Mouse (Mus musculus): ENCODE measurements around the gene Adcy4. TPM values are rescaled to one million over a fixed set of nuclear protein-coding genes. Genes with fewer than 3 reads are reported as not detected.

The Adcy4 gene
- polyA plus RNA-seq, 1 experiment from 2014 or later = 18.0 TPM

DNA sequence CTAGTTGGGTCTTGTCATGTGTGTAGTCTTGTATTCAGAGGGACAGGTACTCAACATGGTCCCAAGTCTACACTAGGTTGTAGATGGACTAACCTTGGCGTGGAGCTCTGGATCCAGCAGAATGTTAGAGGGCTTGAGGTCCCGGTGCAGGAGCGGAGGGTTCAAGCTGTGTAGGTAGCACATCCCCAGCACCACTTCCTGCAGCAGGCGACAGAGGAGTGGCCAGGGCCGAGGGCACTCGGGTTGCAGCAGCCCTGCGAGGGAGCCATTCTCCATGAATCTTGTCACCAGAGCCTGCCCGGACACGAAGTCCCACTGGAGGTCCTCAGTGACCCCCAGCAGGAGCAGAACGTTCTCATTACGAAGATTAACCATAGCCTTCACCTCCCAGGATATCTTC lies 3.8 kb upstream of the Adcy4 start:
- WGBS = 36% methylated on average over 11 of the region's 11 CpGs
- peak overlapping the region; percentile 42 for H3K4me3 ChIP-seq
- H3K36me3 ChIP-seq = no peaks in the 10 kb centered on the region
- no peaks in the 10 kb centered on the region for H3K9me3 ChIP-seq
- H3K4me2 ChIP-seq = peak overlapping the region; percentile 77
- no peak for ATAC-seq (ENCODE audit: borderline replicate concordance, extremely low read depth, low FRiP score, low TSS enrichment)
- H3K4me1 ChIP-seq = peaks cover 13% of the 10 kb centered on the region
- no peak overlapping the region for H3K9ac ChIP-seq
- peaks cover 31% of the 10 kb centered on the region for H3K27me3 ChIP-seq
- no peak overlapping the region for H3K27ac ChIP-seq

DNA sequence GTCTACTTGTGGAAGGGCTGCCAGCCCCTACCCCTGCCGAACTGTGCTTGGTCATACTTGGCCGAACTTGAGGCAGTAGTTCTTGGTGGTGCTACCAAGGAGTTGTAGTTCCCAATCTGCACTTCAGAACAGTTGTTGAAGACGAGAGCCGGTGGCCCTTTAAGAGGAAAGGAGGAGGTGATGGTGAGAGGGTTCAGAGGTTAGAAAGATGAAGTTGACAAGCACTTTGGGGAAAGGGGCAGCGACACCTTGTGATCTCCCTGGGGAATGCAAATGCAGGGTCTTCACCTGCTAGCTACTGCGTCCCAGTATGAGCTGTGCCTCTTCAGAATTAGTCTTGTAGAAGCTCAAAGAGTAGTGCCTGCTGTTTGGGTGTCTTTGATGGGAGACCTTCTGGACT lies 1.3 kb upstream of the Adcy4 start:
- no peak overlapping the region for H3K4me2 ChIP-seq
- H3K36me3 ChIP-seq = no peaks in the 10 kb centered on the region
- no peak overlapping the region for H3K4me3 ChIP-seq
- 37% methylated on average over 6 of the region's 6 CpGs for WGBS
- H3K4me1 ChIP-seq = peaks cover 30% of the 10 kb centered on the region
- no peaks in the 10 kb centered on the region for H3K9me3 ChIP-seq
- no peak overlapping the region for H3K9ac ChIP-seq
- no peak overlapping the region for H3K27ac ChIP-seq
- H3K27me3 ChIP-seq = peaks cover 40% of the 10 kb centered on the region
- no peak for ATAC-seq (ENCODE audit: borderline replicate concordance, extremely low read depth, low FRiP score, low TSS enrichment)

DNA sequence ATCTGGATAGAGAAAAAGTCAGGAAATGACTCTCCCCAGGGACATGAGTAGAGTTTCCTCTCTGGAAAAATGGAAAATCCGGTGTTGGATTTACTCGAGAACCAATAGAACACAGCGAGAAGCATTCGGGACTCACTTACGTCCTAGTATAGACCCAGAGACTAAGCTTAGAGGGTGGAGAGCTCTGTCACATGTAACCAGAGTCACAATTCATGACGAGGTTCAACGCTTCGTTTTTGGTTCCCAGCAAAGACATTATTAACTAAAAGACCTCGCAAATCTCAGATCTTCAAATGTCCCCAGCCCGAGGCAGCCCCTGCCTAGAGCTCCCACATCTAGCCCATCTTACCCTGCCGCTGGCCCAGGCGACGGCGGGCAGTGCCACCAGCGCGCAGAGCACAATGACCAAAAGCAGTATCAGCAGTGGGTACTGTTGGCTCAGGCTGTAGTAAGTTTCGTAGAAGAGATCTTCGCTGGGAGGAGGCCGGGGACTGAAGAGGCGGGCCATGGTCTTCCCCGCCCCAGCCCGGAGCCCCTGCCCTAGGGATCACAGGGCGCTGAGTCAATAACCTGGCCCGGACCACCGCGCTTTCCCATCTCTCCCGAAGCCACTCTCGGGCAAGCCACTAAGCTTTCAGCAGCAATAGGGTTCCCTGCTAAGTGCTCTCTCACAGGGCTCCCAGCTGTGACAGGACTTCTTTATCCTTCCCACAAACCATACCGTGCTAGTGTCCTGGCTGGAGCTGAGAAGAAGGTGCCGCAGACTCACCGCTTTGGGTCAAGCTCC lies 531 bp downstream of the Adcy4 start:
- peak; percentile 68; the same call in 1 of the 2 replicates for ATAC-seq (ENCODE audit: borderline replicate concordance, extremely low read depth, low FRiP score, low TSS enrichment)
- WGBS = 1% methylated on average over 31 of the region's 31 CpGs
- H3K9me3 ChIP-seq = no peaks in the 10 kb centered on the region
- peaks cover 32% of the 10 kb centered on the region for H3K4me1 ChIP-seq
- peak overlapping the region; percentile 28 for H3K9ac ChIP-seq
- peaks cover 40% of the 10 kb centered on the region for H3K27me3 ChIP-seq
- H3K36me3 ChIP-seq = no peaks in the 10 kb centered on the region
- H3K27ac ChIP-seq = peak overlapping the region; percentile 77
- H3K4me2 ChIP-seq = peak overlapping the region; percentile 77
- peak overlapping the region; percentile 46 for H3K4me3 ChIP-seq

DNA sequence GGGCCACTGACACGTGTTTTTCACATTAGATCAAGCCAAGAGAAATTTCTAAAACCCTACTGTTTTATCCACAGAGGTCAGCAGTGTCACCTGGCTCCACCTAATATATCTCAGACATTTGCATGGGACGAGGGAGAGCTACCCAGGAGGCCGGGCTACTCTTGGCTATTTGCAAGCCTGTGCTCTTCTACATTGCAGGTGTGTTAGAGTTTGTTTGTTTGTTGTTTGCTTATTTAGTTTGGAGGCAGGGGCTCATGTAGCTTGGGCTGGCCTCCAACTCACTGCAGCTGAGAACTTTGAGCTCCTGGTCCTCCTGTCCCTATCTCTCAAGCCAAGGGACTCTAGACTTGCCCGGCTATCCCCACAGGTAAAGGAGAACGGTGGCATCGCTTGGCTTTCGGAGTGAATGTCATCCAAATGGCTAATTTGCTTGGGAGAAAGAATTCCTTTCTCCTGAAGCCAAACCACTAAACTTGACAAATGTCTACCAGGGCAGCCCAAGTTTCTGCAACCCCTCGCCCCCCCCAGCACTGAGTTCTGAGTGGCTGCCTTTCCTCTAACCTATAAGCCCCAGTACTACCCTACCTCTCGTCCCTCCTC lies 1.4 kb downstream of the Adcy4 start:
- H3K27ac ChIP-seq = peak overlapping the region; percentile 77
- H3K9ac ChIP-seq = no peak overlapping the region
- peaks cover 26% of the 10 kb centered on the region for H3K4me1 ChIP-seq

DNA sequence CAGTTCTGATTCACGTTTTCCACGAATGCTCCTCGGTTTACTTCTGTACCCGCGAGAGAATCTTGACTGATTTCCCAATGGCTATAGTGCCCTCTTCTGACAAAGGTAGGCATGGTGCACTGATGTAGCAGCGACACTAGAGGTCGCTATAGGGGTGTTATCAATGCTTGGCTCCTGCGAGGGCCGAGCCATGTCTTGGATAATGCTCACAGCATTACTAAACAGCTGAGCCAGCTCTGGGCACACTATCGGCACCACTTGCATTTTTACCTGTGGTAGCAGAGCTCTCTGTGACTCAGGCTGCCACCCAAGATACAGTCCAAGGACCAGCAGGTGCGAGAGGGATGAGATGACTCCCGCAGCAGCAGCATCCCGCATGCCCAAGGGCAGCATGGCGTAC lies 2.6 kb downstream of the Adcy4 start:
- peak overlapping the region; percentile 77 for H3K4me2 ChIP-seq
- no peak overlapping the region for H3K9ac ChIP-seq
- 17% methylated on average over 14 of the region's 14 CpGs for WGBS
- no peak overlapping the region for H3K27ac ChIP-seq
- H3K36me3 ChIP-seq = no peaks in the 10 kb centered on the region
- H3K27me3 ChIP-seq = peaks cover 32% of the 10 kb centered on the region; the same call in 1 of the 2 replicates
- H3K4me3 ChIP-seq = no peak overlapping the region
- no peaks in the 10 kb centered on the region for H3K9me3 ChIP-seq
- peak; percentile 47 for ATAC-seq (ENCODE audit: borderline replicate concordance, extremely low read depth, low FRiP score, low TSS enrichment)
- H3K4me1 ChIP-seq = peaks cover 34% of the 10 kb centered on the region

More for the DNA sequence above, 1.4 kb downstream of the Adcy4 start:
- peaks cover 35% of the 10 kb centered on the region for H3K27me3 ChIP-seq
- H3K4me2 ChIP-seq = peak overlapping the region; percentile 77
- no peaks in the 10 kb centered on the region for H3K36me3 ChIP-seq
- WGBS = 46% methylated on average over 9 of the region's 9 CpGs
- H3K9me3 ChIP-seq = no peaks in the 10 kb centered on the region
- H3K4me3 ChIP-seq = peak overlapping the region; percentile 46
- ATAC-seq (ENCODE audit: borderline replicate concordance, extremely low read depth, low FRiP score, low TSS enrichment) = no peak

DNA sequence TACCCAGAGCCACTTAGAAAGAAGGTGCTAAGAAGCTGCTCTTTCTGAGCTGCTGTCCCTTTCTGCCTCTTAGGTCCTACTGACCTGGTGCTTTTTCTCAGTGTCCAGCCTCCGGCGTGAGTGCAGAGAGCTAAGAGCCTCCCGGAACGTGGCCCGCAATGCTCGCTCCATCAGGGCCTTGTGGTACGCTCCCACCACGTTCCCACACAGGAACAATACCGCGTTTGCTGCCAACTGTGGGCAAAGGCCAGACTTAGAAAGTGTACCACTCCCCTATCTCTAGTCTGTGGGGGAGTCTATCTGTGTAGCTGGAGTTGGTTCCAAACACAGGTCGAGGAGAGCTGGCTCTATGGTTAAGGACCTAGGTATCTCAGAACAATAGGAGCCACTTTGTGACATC lies 3.2 kb downstream of the Adcy4 start:
- no peaks in the 10 kb centered on the region for H3K36me3 ChIP-seq
- peaks cover 30% of the 10 kb centered on the region; the same call in 1 of the 2 replicates for H3K27me3 ChIP-seq
- no peaks in the 10 kb centered on the region for H3K9me3 ChIP-seq
- H3K4me2 ChIP-seq = no peak overlapping the region
- no peak for ATAC-seq (ENCODE audit: borderline replicate concordance, extremely low read depth, low FRiP score, low TSS enrichment)
- no peak overlapping the region for H3K27ac ChIP-seq
- peaks cover 34% of the 10 kb centered on the region for H3K4me1 ChIP-seq
- 78% methylated on average over 11 of the region's 11 CpGs for WGBS
- H3K4me3 ChIP-seq = no peak overlapping the region
- H3K9ac ChIP-seq = no peak overlapping the region

DNA sequence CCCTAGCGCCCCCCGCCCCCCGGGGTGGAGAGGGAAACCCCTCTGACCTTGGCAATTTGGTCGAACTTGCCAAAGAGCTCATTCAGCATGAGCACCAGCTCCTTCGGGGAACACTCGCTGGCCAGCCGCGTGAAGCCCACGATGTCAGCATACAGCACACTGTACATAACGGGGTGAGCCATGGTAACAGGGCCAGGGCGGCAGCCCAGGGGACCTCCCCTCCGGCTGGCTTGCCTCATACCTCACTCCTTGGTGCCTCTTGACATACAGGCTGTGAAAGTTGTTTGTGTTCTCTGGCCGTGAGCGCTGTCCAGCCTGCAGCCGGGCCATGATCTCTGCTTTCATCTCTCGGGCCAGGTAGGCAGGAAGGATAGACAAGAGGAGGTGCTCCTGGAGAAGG lies 4.2 kb downstream of the Adcy4 start:
- Histone ChIP-seq H3K9ac (no peak overlapping the region), H3K9me3 (no peaks in the 10 kb centered on the region), H3K4me1 (peaks cover 34% of the 10 kb centered on the region), H3K4me3 (no peak overlapping the region), H3K36me3 (no peaks in the 10 kb centered on the region), H3K27ac (no peak overlapping the region), H3K4me2 (no peak overlapping the region), H3K27me3 (peaks cover 19% of the 10 kb centered on the region; the same call in 1 of the 2 replicates)
- 35% methylated on average over 16 of the region's 16 CpGs for WGBS
- ATAC-seq (ENCODE audit: borderline replicate concordance, extremely low read depth, low FRiP score, low TSS enrichment) = no peak

DNA sequence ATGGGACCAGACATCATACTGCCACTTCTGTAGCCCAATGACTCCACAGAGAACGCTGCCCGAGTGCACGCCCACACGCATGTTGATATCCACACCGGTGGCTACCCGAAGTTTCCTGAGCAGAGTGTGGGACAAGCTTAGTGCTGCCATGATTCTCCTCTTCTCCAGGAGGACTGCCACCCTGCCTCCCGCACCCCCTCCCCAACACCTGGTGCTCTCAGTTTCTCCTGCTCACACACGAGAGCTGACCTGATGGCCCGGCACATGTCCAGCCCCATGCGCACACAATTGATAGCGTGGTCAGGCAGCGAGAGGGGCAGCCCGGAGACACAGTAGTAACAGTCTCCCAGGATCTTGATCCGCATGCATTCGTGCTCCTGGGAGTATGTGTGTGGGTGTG lies 5.2 kb downstream of the Adcy4 start:
- peaks cover 34% of the 10 kb centered on the region for H3K4me1 ChIP-seq
- no peaks in the 10 kb centered on the region for H3K9me3 ChIP-seq
- no peaks in the 10 kb centered on the region for H3K36me3 ChIP-seq
- 88% methylated on average over 15 of the region's 15 CpGs for WGBS
- no peak for ATAC-seq (ENCODE audit: borderline replicate concordance, extremely low read depth, low FRiP score, low TSS enrichment)
- no peak overlapping the region for H3K27ac ChIP-seq
- H3K27me3 ChIP-seq = peaks cover 10% of the 10 kb centered on the region; the same call in 1 of the 2 replicates
- no peak overlapping the region for H3K4me3 ChIP-seq
- H3K9ac ChIP-seq = no peak overlapping the region
- H3K4me2 ChIP-seq = no peak overlapping the region

DNA sequence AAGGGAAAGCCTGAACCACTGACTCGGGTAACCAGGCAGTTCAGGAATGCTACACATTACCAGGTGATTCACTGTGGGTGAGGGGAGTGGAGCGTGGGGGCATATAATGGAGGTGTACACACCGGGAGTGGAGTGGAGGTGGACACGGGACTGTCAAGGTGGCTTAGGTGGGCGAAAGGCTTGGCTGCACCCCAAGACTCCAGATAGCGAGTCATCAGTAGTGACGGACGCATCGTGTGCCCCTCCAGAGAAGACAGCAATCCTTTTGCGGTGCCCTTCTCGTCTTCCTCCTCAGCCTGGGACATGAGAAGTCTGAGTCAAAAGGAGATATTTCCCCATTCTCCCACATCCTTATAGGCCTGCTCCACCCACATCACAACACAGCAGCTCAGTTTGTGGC lies 6.1 kb downstream of the Adcy4 start:
- no peak for ATAC-seq (ENCODE audit: borderline replicate concordance, extremely low read depth, low FRiP score, low TSS enrichment)

DNA sequence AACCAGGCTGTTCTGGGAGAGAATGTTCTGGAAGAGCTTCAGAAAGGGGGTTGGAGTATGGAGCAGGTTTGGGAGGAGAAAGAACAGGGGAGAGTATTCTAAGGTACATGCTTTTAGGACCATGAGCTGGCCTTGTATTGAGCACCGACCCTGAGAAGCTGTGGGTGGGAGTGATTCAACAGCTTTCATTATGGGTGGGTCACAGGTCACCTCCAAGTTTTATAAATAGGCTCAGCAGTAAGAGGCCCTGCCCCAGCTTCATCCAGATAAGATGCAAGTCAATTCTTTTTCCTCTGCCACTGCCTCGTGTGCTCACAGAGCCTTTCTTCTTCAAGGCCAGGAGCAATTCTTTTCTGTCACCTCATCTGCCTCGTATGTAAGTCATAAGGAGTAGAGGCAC lies 6.7 kb downstream of the Adcy4 start:
- H3K27me3 ChIP-seq = peaks cover 9% of the 10 kb centered on the region; the same call in 1 of the 2 replicates
- WGBS = 13% methylated on average over 3 of the region's 3 CpGs

More for the DNA sequence above, 6.1 kb downstream of the Adcy4 start:
- H3K4me2 ChIP-seq = no peak overlapping the region
- H3K27me3 ChIP-seq = peaks cover 10% of the 10 kb centered on the region; the same call in 1 of the 2 replicates
- 84% methylated on average over 11 of the region's 11 CpGs for WGBS
- H3K36me3 ChIP-seq = no peaks in the 10 kb centered on the region
- H3K9me3 ChIP-seq = no peaks in the 10 kb centered on the region
- no peak overlapping the region for H3K4me3 ChIP-seq
- no peak overlapping the region for H3K27ac ChIP-seq
- no peak overlapping the region for H3K9ac ChIP-seq
- peaks cover 33% of the 10 kb centered on the region for H3K4me1 ChIP-seq

DNA sequence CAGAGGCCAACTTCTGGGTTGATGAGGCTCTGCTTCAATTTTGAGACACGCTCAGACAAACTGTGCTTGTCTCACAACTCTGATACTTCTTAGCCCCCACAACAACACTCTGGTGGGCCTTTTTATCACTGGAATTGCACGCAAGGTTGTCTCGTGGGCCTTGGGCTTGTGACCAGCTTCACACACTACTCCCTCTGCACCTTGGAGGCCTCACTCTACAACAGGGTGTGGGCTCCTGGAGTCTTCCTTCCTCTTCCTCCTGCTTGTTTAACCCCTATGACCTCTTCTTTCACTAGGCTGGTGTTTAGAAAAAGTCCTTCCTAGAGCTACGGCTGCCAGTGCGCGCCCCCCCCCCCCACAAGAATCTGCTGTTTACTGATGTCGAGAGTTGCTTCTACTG lies 7.2 kb downstream of the Adcy4 start:
- H3K36me3 ChIP-seq = no peaks in the 10 kb centered on the region
- no peak for ATAC-seq (ENCODE audit: borderline replicate concordance, extremely low read depth, low FRiP score, low TSS enrichment)
- peaks cover 22% of the 10 kb centered on the region for H3K4me1 ChIP-seq
- H3K27me3 ChIP-seq = peaks cover 4% of the 10 kb centered on the region; the same call in 1 of the 2 replicates
- no peak overlapping the region for H3K4me3 ChIP-seq
- no peak overlapping the region for H3K9ac ChIP-seq
- no peak overlapping the region for H3K4me2 ChIP-seq
- H3K27ac ChIP-seq = no peak overlapping the region
- WGBS = 35% methylated on average over 7 of the region's 7 CpGs
- H3K9me3 ChIP-seq = no peaks in the 10 kb centered on the region

More for the DNA sequence above, 6.7 kb downstream of the Adcy4 start:
- peaks cover 27% of the 10 kb centered on the region for H3K4me1 ChIP-seq
- no peak overlapping the region for H3K4me3 ChIP-seq
- H3K27ac ChIP-seq = no peak overlapping the region
- no peak for ATAC-seq (ENCODE audit: borderline replicate concordance, extremely low read depth, low FRiP score, low TSS enrichment)
- H3K9me3 ChIP-seq = no peaks in the 10 kb centered on the region
- no peak overlapping the region for H3K9ac ChIP-seq
- H3K4me2 ChIP-seq = no peak overlapping the region
- H3K36me3 ChIP-seq = no peaks in the 10 kb centered on the region

DNA sequence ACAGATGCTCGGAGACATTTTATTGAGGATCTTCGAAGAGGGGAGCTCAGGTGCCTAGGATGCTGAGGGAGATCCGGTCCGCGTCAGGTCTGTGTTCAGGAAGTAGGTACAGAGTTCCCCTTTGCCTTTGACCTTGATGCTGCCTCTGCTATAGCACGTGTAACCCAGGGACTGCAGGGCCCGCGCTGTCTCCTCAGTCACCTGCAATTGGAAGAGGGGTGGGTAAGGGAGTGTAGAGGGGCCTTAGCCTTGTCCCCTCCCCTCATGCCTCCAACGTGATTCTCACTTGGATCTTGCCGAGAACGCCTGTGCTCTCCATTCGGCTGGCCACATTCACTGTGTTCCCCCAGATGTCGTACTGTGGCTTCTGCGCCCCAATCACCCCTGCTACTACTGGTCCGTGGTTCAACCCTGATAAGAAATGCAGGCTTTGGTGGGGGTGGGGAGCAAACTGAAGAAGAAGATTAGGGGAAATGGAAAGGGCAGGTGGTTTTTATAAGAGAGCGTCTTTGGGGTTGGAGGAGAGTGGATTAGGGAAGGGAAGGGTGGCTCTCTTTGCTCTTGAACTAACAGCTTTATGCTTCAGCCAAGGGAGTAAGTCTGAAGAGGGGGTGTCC lies 14.7 kb downstream of the Adcy4 start:
- Histone ChIP-seq H3K27me3 (peaks cover 43% of the 10 kb centered on the region), H3K9me3 (no peaks in the 10 kb centered on the region), H3K27ac (no peak overlapping the region), H3K9ac (no peak overlapping the region), H3K36me3 (no peaks in the 10 kb centered on the region), H3K4me3 (no peak overlapping the region), H3K4me1 (peaks cover 13% of the 10 kb centered on the region), H3K4me2 (no peak overlapping the region)
- ATAC-seq (ENCODE audit: borderline replicate concordance, extremely low read depth, low FRiP score, low TSS enrichment) = no peak
- WGBS = 68% methylated on average over 16 of the region's 16 CpGs

Data from lung, embryonic 15.5 days (tissue).